Mouse (Mus musculus) left cerebral cortex, postnatal 36 days (tissue): Measurements from ENCODE around the gene Rassf3. TPM values are rescaled to one million over a fixed set of nuclear protein-coding genes. Genes with fewer than 3 reads are reported as not detected.

ENCODE experiments used
- DNase-seq, 2 experiments: peaks; one replicate each; pipeline ENCODE4 v3.0.0; 2021 to 2022; ENCODE audit warnings: low spot score in 2 of 2, mixed read lengths in 1 of 2
- intact Hi-C: fragments of 180-260 bp; cut with DNase I; formaldehyde crosslinking; loops from one replicate; pipeline ENCODE4 v1.15.1; 2025
- total RNA-seq, 2 experiments: library from RNA; stranded (reverse); gene quantifications; 2 replicates each; pipeline ENCODE4 v1.2.3; 2021

Gene Rassf3
- total RNA-seq, 2 experiments from 2014 or later, result 30.8 to 47.3 TPM

GRCm38 (mm10) chr10:121434441-121435103 is 41.6 kb downstream of the Rassf3 start:
- intact Hi-C loops, result no loop called here

GRCm38 (mm10) chr10:121432635-121433280 is 43.4 kb downstream of the Rassf3 start:
- DNase-seq, result no peak
- intact Hi-C loops, result no loop called here

More at GRCm38 (mm10) chr10:121434441-121435103, 41.6 kb downstream of the Rassf3 start:
- DNase-seq, result no peak

- intact Hi-C loops, result no loop called here
- no peak for DNase-seq
Observed at GRCm38 (mm10) chr10:121432041-121432634, 44.0 kb downstream of the Rassf3 start.

- no peak for DNase-seq
- intact Hi-C loops, result no loop called here
Observed at GRCm38 (mm10) chr10:121430764-121431540, 45.2 kb downstream of the Rassf3 start.

- DNase-seq, result no peak
- intact Hi-C loops, result loop anchor here (5.0 kb wide), 1 partner anchor 42 kb away; no protein-coding TSS in a partner anchor
Observed at GRCm38 (mm10) chr10:121429981-121430682, 46.0 kb downstream of the Rassf3 start.

GRCm38 (mm10) chr10:121429581-121429980 is 46.6 kb downstream of the Rassf3 start:
- intact Hi-C loops, result loop anchor here (5.0 kb wide), 1 partner anchor 43 kb away; no protein-coding TSS in a partner anchor

GRCm38 (mm10) chr10:121429089-121429488 is 47.1 kb downstream of the Rassf3 start:
- intact Hi-C loops, result loop anchor here (5.0 kb wide), 1 partner anchor 43 kb away; no protein-coding TSS in a partner anchor

More at GRCm38 (mm10) chr10:121429581-121429980, 46.6 kb downstream of the Rassf3 start:
- no peak for DNase-seq

GRCm38 (mm10) chr10:121428011-121428711 is 48.0 kb downstream of the Rassf3 start:
- DNase-seq, result peak; percentile 50 to 63
- intact Hi-C loops, result loop anchor here (5.0 kb wide), 1 partner anchor 44 kb away; no protein-coding TSS in a partner anchor

More at GRCm38 (mm10) chr10:121429089-121429488, 47.1 kb downstream of the Rassf3 start:
- no peak for DNase-seq

GRCm38 (mm10) chr10:121427136-121427535 is 49.0 kb downstream of the Rassf3 start:
- intact Hi-C loops, result loop anchor here (5.0 kb wide), 1 partner anchor 45 kb away; no protein-coding TSS in a partner anchor
- no peak for DNase-seq

- intact Hi-C loops, result loop anchor here (5.0 kb wide), 1 partner anchor 46 kb away; no protein-coding TSS in a partner anchor
- no peak for DNase-seq
Observed at GRCm38 (mm10) chr10:121426458-121427070, 49.6 kb downstream of the Rassf3 start.

GRCm38 (mm10) chr10:121425506-121426025 is 50.6 kb downstream of the Rassf3 start:
- DNase-seq, result no peak
- intact Hi-C loops, result loop anchor here (5.0 kb wide), 1 partner anchor 47 kb away; no protein-coding TSS in a partner anchor

- intact Hi-C loops, result loop anchor here (5.0 kb wide), 1 partner anchor 47 kb away; no protein-coding TSS in a partner anchor
- DNase-seq, result no peak
Observed at GRCm38 (mm10) chr10:121425079-121425478, 51.1 kb downstream of the Rassf3 start.

GRCm38 (mm10) chr10:121424455-121424854 is 51.7 kb downstream of the Rassf3 start:
- DNase-seq, result no peak
- intact Hi-C loops, result no loop called here

GRCm38 (mm10) chr10:121423541-121424349 is 52.4 kb downstream of the Rassf3 start:
- DNase-seq, result no peak
- intact Hi-C loops, result no loop called here

- intact Hi-C loops, result no loop called here
- no peak for DNase-seq
Observed at GRCm38 (mm10) chr10:121422294-121422693, 53.9 kb downstream of the Rassf3 start.

- DNase-seq, result no peak
- intact Hi-C loops, result no loop called here
Observed at GRCm38 (mm10) chr10:121421657-121422290, 54.4 kb downstream of the Rassf3 start.
